Mouse (Mus musculus): ENCODE results near the gene Ppm1b.

DNA sequence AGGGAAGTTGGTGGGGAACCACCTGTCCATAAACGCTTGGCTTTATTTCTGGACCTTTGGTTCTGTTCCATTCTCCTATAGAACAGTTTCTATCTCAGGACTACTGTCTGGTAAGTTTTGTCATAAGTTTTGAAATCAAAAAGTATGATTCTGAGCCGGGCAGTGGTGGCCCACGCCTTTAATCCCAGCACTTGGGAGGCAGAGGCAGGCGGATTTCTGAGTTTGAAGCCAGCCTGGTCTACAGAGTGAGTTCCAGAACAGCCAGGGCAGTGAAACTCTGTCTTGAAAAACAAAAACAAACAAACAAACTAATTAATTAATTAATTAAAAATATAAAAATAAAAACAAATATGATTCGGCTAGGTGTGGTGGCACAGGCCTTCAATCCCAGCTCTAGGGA is 82.2 kb downstream of the Ppm1b start:
- no peak for TF ChIP-seq POLR2AphosphoS2 (IDR thresholded peaks at IDR 0.05; ENCODE audit: low read length)
- TF ChIP-seq SMC3 (IDR thresholded peaks at IDR 0.05; ENCODE audit: low read depth, low read length): no peak
- TF ChIP-seq CHD1 (IDR thresholded peaks at IDR 0.05; ENCODE audit: low read depth, low read length): no peak
- TF ChIP-seq ZC3H11A (IDR thresholded peaks at IDR 0.05; ENCODE audit: low read depth, low read length): no peak
- TF ChIP-seq POLR2A (IDR thresholded peaks at IDR 0.05; ENCODE audit: control insufficient read depth in 1 of 2, insufficient read depth in 1 of 2, low read depth in 1 of 2, low read length in 2 of 2, poor library complexity in 1 of 2): no peak
- no peak for TF ChIP-seq MAZ (IDR thresholded peaks at IDR 0.05; ENCODE audit: low read depth, low read length)

Measured in MEL (cell line).